Comparison of ENCODE assay signal across 8 mouse cellular contexts in the genomic region with DNA sequence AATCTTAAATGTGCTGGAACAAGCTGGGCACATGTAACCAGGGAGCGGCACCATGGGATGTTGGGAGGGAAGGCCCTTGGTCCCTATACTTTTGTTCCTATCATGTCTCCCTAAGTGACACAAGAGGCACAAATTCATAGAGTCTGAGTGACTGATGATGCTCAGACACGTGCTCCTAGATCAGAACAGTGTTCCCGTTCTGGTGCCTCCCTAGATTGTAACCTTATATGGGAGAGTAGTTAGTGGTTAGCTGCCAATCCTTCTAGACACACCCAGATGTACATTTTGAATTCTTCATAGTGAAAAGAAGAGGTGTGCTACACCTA. TPM values are rescaled to one million over a fixed set of nuclear protein-coding genes. Genes with fewer than 3 reads are reported as not detected.
DNase-seq lines count a peak whose midpoint lies in the region; ATAC-seq lines count a peak whose summit lies in the region.

No protein-coding gene starts in this region.

- H3K27ac ChIP-seq in heart, embryonic 15.5 days: peak overlapping the region; percentile 91
- H3K27ac ChIP-seq in hindbrain, embryonic 14.5 days: peak overlapping the region; percentile 96
- peak overlapping the region; percentile 97 for H3K27ac ChIP-seq in midbrain, embryonic 13.5 days

- DNase-seq in heart, adult 8-10 months (ENCODE audit: low spot score): no peak
- peak; percentile 65 for DNase-seq in brain, adult 2 months (ENCODE audit: low read depth, low spot score)
- no peak for DNase-seq in hindbrain, embryonic 14.5 days (ENCODE audit: low spot score)
- no peak for DNase-seq in gastrocnemius, postnatal 10 days
- DNase-seq in right cerebral cortex, postnatal 10 days (ENCODE audit: low spot score in 2 of 2): no peak
- DNase-seq in retina, postnatal 1 day: no peak

- H3K27me3 ChIP-seq in heart, embryonic 15.5 days: no peaks in the 10 kb centered on the region
- no peaks in the 10 kb centered on the region for H3K27me3 ChIP-seq in hindbrain, embryonic 14.5 days (ENCODE audit: control insufficient read depth, insufficient read depth, low read length)
- no peaks in the 10 kb centered on the region for H3K27me3 ChIP-seq in midbrain, embryonic 13.5 days

- H3K4me2 ChIP-seq in heart, embryonic 15.5 days: peak overlapping the region; percentile 57
- H3K4me2 ChIP-seq in hindbrain, embryonic 14.5 days (replicated peaks): peak overlapping the region; percentile 55
- peak overlapping the region; percentile 51 for H3K4me2 ChIP-seq in midbrain, embryonic 13.5 days (replicated peaks)

- H3K9me3 ChIP-seq in heart, embryonic 15.5 days (replicated peaks): no peaks in the 10 kb centered on the region
- no peaks in the 10 kb centered on the region for H3K9me3 ChIP-seq in hindbrain, embryonic 14.5 days (ENCODE audit: control insufficient read depth, low read length)
- no peaks in the 10 kb centered on the region for H3K9me3 ChIP-seq in midbrain, embryonic 13.5 days

- H3K36me3 ChIP-seq in heart, embryonic 15.5 days: peaks cover 3% of the 10 kb centered on the region; the same call in 1 of the 2 replicates
- H3K36me3 ChIP-seq in hindbrain, embryonic 14.5 days (replicated peaks; ENCODE audit: control insufficient read depth, insufficient read depth): peaks cover 16% of the 10 kb centered on the region
- peaks cover 12% of the 10 kb centered on the region for H3K36me3 ChIP-seq in midbrain, embryonic 13.5 days

- H3K4me1 ChIP-seq in heart, embryonic 15.5 days (replicated peaks): 0 out of 2 replicates have a peak, but pooled peaks cover 5% of the 10 kb centered on the region
- H3K4me1 ChIP-seq in hindbrain, embryonic 14.5 days (replicated peaks; ENCODE audit: control insufficient read depth, insufficient read depth, low read length): no peaks in the 10 kb centered on the region; the same call in 1 of the 2 replicates
- peaks cover 10% of the 10 kb centered on the region for H3K4me1 ChIP-seq in midbrain, embryonic 13.5 days (replicated peaks)

- 18% methylated on average over 3 of the region's 3 CpGs for WGBS in heart, embryonic 15.5 days
- 33% methylated on average over 3 of the region's 3 CpGs for WGBS in hindbrain, embryonic 14.5 days
- WGBS in midbrain, embryonic 13.5 days: 21% methylated on average over 3 of the region's 3 CpGs

- ATAC-seq in heart, embryonic 15.5 days (replicated peaks; ENCODE audit: insufficient number of reproducible peaks, insufficient read depth, low FRiP score, low read depth): peak; percentile 29; the same call in 1 of the 2 replicates
- peak; percentile 17; the same call in 1 of the 2 replicates for ATAC-seq in hindbrain, embryonic 14.5 days (ENCODE audit: low FRiP score)
- ATAC-seq in midbrain, embryonic 13.5 days: peak; percentile 51

- peak overlapping the region; percentile 44 for H3K9ac ChIP-seq in heart, embryonic 15.5 days
- H3K9ac ChIP-seq in hindbrain, embryonic 14.5 days: peak overlapping the region; percentile 59
- peak overlapping the region; percentile 61 for H3K9ac ChIP-seq in midbrain, embryonic 13.5 days (replicated peaks)

- H3K4me3 ChIP-seq in heart, embryonic 15.5 days: peak overlapping the region; percentile 62
- H3K4me3 ChIP-seq in hindbrain, embryonic 14.5 days (replicated peaks; ENCODE audit: low read length): peak overlapping the region; percentile 58
- peak overlapping the region; percentile 66 for H3K4me3 ChIP-seq in midbrain, embryonic 13.5 days (replicated peaks)

RNA-seq across cellular contexts. Expression of a gene that starts 0.9 kb away (rescaled TPM):
- 413 and 447 TPM in 2 replicates for polyA plus RNA-seq in heart, embryonic 15.5 days (2015; fragmentation: Nextera tagmentation; extraction: Ambion mirVana)
- 100 to 1,000 TPM; 121 to 325 (median 211) TPM for total RNA-seq in heart, adult 8-10 months (2022)
- 484 and 540 TPM in 2 replicates for polyA plus RNA-seq in hindbrain, embryonic 14.5 days (2014; fragmentation: Nextera tagmentation; extraction: Ambion mirVana)
- polyA plus RNA-seq in midbrain, embryonic 13.5 days (2015; fragmentation: Nextera tagmentation; extraction: Ambion mirVana): 542 and 551 TPM in 2 replicates
- total RNA-seq in gastrocnemius, postnatal 10 days (2021): 100 to 1,000 TPM; 163 to 167 TPM

RNA-seq across cellular contexts. Expression of a gene that starts 12.0 kb away (rescaled TPM):
- polyA plus RNA-seq in heart, embryonic 15.5 days (2015; fragmentation: Nextera tagmentation; extraction: Ambion mirVana): 70.3 and 76.6 TPM in 2 replicates
- 10 to 100 TPM; 47.1 to 63.2 (median 49.8) TPM for total RNA-seq in heart, adult 8-10 months (2022)
- 48.4 and 56.5 TPM in 2 replicates for polyA plus RNA-seq in hindbrain, embryonic 14.5 days (2014; fragmentation: Nextera tagmentation; extraction: Ambion mirVana)
- 95.3 and 97.2 TPM in 2 replicates for polyA plus RNA-seq in midbrain, embryonic 13.5 days (2015; fragmentation: Nextera tagmentation; extraction: Ambion mirVana)
- total RNA-seq in gastrocnemius, postnatal 10 days (2021): 10 to 100 TPM; 41.7 to 47.4 TPM

RNA-seq across cellular contexts. Expression of a gene that starts 12.4 kb away (rescaled TPM):
- 14.3 and 17.2 TPM in 2 replicates for polyA plus RNA-seq in heart, embryonic 15.5 days (2015; fragmentation: Nextera tagmentation; extraction: Ambion mirVana)
- 10 to 100 TPM; 17.7 to 20.0 (median 18.3) TPM for total RNA-seq in heart, adult 8-10 months (2022)
- polyA plus RNA-seq in hindbrain, embryonic 14.5 days (2014; fragmentation: Nextera tagmentation; extraction: Ambion mirVana): 3.0 and 3.6 TPM in 2 replicates
- polyA plus RNA-seq in midbrain, embryonic 13.5 days (2015; fragmentation: Nextera tagmentation; extraction: Ambion mirVana): 2.8 and 3.0 TPM in 2 replicates
- total RNA-seq in gastrocnemius, postnatal 10 days (2021): 10 to 100 TPM; 62.8 to 69.4 TPM

RNA-seq across cellular contexts. Expression of a gene that starts 15.2 kb away (rescaled TPM):
- polyA plus RNA-seq in heart, embryonic 15.5 days (2015; fragmentation: Nextera tagmentation; extraction: Ambion mirVana): 14.5 and 14.9 TPM in 2 replicates
- 10 to 100 TPM; 31.5 to 38.2 (median 33.4) TPM for total RNA-seq in heart, adult 8-10 months (2022)
- 14.7 and 17.0 TPM in 2 replicates for polyA plus RNA-seq in hindbrain, embryonic 14.5 days (2014; fragmentation: Nextera tagmentation; extraction: Ambion mirVana)
- polyA plus RNA-seq in midbrain, embryonic 13.5 days (2015; fragmentation: Nextera tagmentation; extraction: Ambion mirVana): 19.2 and 20.4 TPM in 2 replicates
- total RNA-seq in gastrocnemius, postnatal 10 days (2021): 10 to 100 TPM; 23.3 to 25.2 TPM

RNA-seq across cellular contexts. Expression of a gene that starts 20.1 kb away (rescaled TPM):
- 124 and 188 TPM in 2 replicates for polyA plus RNA-seq in heart, embryonic 15.5 days (2015; fragmentation: Nextera tagmentation; extraction: Ambion mirVana)
- 10 to 100 TPM; 59.1 to 98.9 (median 79.2) TPM for total RNA-seq in heart, adult 8-10 months (2022)
- polyA plus RNA-seq in hindbrain, embryonic 14.5 days (2014; fragmentation: Nextera tagmentation; extraction: Ambion mirVana): 92.7 and 100.0 TPM in 2 replicates
- 102 and 109 TPM in 2 replicates for polyA plus RNA-seq in midbrain, embryonic 13.5 days (2015; fragmentation: Nextera tagmentation; extraction: Ambion mirVana)
- 100 to 1,000 TPM; 113 to 163 TPM for total RNA-seq in gastrocnemius, postnatal 10 days (2021)
